Mouse (Mus musculus) frontal cortex, postnatal 14 days (tissue): ENCODE results near the gene Adsl.

ENCODE experiments used
- DNase-seq, 2 experiments: peaks; one replicate each; pipeline ENCODE4 v3.0.0; 2022; ENCODE audit warnings: low spot score in 2 of 2

The Adsl gene

GRCm38 (mm10) chr15:81007905-81008304 lies 59.6 kb downstream of the Adsl start:
- no peak for DNase-seq

DNA sequence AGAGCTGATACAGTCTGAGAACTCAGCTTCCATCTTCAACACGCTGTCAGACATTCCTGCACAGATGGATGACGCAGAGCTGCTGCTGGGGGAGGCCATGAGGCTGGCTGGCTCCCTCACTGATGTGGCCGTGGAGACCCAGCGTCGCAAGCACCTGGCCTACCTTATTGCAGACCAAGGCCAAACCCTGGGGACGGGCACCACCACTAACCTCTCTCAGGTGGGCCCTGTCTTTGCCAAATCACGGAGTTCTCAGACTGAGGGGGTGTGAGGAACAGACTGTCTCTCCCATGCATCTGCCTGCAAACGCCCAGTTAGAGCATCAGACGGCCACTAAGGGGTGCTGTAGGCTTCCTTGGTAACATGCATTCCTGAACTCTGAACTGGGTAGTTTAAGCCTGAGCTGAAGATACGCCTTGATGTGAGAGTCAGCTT lies 60.4 kb downstream of the Adsl start:
- DNase-seq = no peak

- DNase-seq = no peak
Observed at GRCm38 (mm10) chr15:81010114-81010513, 61.8 kb downstream of the Adsl start.

DNA sequence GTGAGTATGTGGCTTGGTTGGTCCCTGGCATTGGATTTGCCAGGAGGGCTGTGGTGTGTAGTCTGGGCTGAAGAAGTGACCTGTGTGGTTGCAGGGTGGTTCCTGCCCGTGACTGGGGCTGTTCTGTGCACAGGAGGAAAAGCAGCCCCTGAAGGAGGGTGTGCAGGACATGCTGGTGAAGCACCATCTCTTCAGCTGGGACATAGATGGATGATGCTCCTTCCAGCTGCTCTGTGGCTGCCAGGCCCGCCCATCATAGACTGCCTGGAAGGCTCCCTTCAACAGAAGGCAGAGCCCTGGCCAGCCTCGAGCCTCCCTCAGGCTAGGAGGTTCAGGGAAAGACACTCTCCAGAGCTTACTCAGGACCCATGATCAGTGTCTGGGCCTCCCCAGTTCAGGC lies 63.2 kb downstream of the Adsl start:
- no peak for DNase-seq

DNA sequence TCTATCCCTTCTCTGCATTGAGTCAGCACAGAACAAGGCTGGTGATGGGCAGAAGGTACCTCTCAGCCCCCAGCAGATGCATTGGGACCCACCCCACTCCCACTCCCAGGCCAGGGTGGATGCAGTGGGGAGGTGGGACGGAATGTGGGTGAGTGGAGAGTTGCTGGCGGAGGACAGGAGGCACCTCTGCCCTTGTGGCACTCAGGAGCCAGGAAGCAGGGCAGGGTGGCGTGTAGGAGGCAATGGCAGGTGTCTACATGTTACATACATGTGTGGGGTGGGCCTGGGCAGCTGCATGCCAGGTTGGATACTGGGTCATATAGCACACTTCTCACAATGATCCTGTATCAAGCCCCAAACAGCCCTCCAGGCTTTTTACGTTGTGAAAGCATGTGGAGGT lies 64.1 kb downstream of the Adsl start:
- peak in 1 of 2 experiments; percentile 5 for DNase-seq

DNA sequence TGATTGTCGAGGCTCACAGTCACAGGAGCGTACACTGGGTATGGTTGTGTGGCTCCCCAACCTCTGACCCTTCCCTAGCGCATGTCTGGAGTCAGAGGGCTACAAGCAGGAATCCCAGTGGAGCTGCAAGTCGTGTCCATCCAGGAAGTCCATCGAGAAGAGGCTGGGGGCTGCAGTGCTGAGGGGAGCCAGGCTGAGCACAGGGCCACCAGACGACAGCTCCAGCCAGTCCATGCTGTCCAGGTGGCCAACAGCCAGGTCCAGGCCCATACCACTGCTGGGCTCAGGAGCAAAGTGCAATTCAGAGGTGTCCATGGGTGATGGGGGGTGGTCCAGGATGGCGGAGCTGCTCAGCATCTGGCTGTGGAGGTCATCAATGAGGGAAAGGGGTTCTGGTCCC lies 64.9 kb downstream of the Adsl start:
- DNase-seq = no peak

GRCm38 (mm10) chr15:81015068-81015744 lies 66.9 kb downstream of the Adsl start:
- no peak for DNase-seq

DNA sequence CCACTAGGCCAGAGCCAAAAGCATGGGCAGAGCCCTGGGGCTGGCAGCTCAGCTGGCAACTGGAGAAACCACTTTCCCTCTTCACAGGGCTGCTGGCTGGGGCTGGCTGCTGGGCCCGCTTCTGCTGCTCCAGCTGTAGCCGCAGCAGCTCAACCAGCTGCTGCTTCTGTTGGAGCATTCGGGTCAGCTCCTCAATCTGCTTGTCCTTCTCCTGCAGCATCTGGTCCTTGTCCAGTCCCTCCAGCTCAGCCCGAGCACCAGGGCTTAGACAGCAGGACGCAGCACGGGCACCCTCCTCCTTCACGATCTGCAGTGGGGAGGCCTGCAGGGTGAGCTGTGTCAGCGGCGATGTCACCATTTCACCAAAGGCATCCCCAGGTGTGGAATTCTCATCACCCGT lies 68.2 kb downstream of the Adsl start:
- no peak for DNase-seq

DNA sequence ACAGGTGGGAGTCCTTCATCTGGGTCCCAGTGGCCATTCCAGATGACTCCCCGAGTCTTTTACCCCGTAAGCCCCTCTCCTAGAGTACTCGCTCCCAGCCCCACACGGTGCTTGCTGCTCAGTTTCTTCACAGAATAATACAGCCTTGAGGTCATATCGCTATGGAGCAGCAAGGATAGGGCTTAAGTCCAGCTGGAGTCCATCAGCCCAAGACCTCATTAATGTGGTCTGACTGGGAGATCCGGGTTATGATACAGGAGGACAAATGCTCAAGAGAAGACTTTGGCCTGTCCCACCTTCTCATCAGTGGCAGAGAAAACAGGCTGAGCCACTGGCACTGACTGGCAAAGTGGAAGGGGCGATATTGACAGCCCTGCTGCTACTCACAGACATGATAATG lies 69.0 kb downstream of the Adsl start:
- no peak for DNase-seq
